Mouse (Mus musculus): Measurements from ENCODE around the gene Incenp. TPM values are rescaled to one million over a fixed set of nuclear protein-coding genes. Genes with fewer than 3 reads are reported as not detected.
"Not testable (repeated sequence)": the region's sequence is repeated elsewhere in the genome, so short reads cannot be mapped to it uniquely, and the experiment has no call there.

Incenp gene
- polyA plus RNA-seq, 1 experiment from 2014 or later = 52.2 TPM

- not testable (repeated sequence) for H3K4me3 ChIP-seq (ENCODE audit: control insufficient read depth in 1 of 2, insufficient read depth in 1 of 2, low read depth in 1 of 2, low read length in 2 of 2); H3K9me3 ChIP-seq (ENCODE audit: control insufficient read depth, low read length); H3K27ac ChIP-seq (replicated peaks in 1 of 2; ENCODE audit: control insufficient read depth in 1 of 2, insufficient read depth in 1 of 2, low read depth in 2 of 2, low read length in 2 of 2); H3K36me3 ChIP-seq (ENCODE audit: control insufficient read depth, insufficient read depth, low read length); ATAC-seq (ENCODE audit: insufficient number of reproducible peaks, insufficient read depth, low FRiP score, low read depth); H3K27me3 ChIP-seq (ENCODE audit: control insufficient read depth, insufficient read depth, low read length); H3K4me2 ChIP-seq (ENCODE audit: low read length); H3K9ac ChIP-seq (ENCODE audit: low read length); H3K4me1 ChIP-seq (ENCODE audit: control insufficient read depth in 2 of 2, insufficient read depth in 2 of 2, low read length in 2 of 2)
- WGBS = 91% methylated on average over 2 of the region's 3 CpGs
Observed at GRCm38 (mm10) chr19:9860821-9861220, 38.5 kb downstream of the Incenp start.

GRCm38 (mm10) chr19:9849368-9850075, 49.8 kb downstream of the Incenp start:
- not testable (repeated sequence) for H3K9me3 ChIP-seq (ENCODE audit: control insufficient read depth, low read length); H3K27ac ChIP-seq (replicated peaks in 1 of 2; ENCODE audit: control insufficient read depth in 1 of 2, insufficient read depth in 1 of 2, low read depth in 2 of 2, low read length in 2 of 2); ATAC-seq (ENCODE audit: insufficient number of reproducible peaks, insufficient read depth, low FRiP score, low read depth); H3K4me3 ChIP-seq (ENCODE audit: control insufficient read depth in 1 of 2, insufficient read depth in 1 of 2, low read depth in 1 of 2, low read length in 2 of 2); H3K36me3 ChIP-seq (ENCODE audit: control insufficient read depth, insufficient read depth, low read length); H3K9ac ChIP-seq (ENCODE audit: low read length); H3K4me1 ChIP-seq (ENCODE audit: control insufficient read depth in 2 of 2, insufficient read depth in 2 of 2, low read length in 2 of 2); H3K27me3 ChIP-seq (ENCODE audit: control insufficient read depth, insufficient read depth, low read length); H3K4me2 ChIP-seq (ENCODE audit: low read length)
- WGBS = 61% methylated on average over 3 of the region's 3 CpGs

GRCm38 (mm10) chr19:9847262-9847661, 52.1 kb downstream of the Incenp start, which contains the start of gene Scgb2a2:
Gene Scgb2a2 (plus strand): TSS chr19:9847562.
- H3K9ac ChIP-seq (ENCODE audit: low read length) = no peak within 1 kb of the TSS
- WGBS = 68% methylated on average over 2 of the region's 2 CpGs
- H3K27ac ChIP-seq (replicated peaks in 1 of 2; ENCODE audit: control insufficient read depth in 1 of 2, insufficient read depth in 1 of 2, low read depth in 2 of 2, low read length in 2 of 2) = no peak within 1 kb of the TSS
- no peak within 1 kb of the TSS for H3K4me3 ChIP-seq (ENCODE audit: control insufficient read depth in 1 of 2, insufficient read depth in 1 of 2, low read depth in 1 of 2, low read length in 2 of 2)
- no peaks in the 10 kb centered on the region for H3K9me3 ChIP-seq (ENCODE audit: control insufficient read depth, low read length)
- H3K4me2 ChIP-seq (ENCODE audit: low read length) = no peak within 1 kb of the TSS
- no peaks in the 10 kb centered on the region for H3K4me1 ChIP-seq (ENCODE audit: control insufficient read depth in 2 of 2, insufficient read depth in 2 of 2, low read length in 2 of 2)
- no peak for ATAC-seq (ENCODE audit: insufficient number of reproducible peaks, insufficient read depth, low FRiP score, low read depth)
- no peaks in the 10 kb centered on the region for H3K27me3 ChIP-seq (ENCODE audit: control insufficient read depth, insufficient read depth, low read length)
- H3K36me3 ChIP-seq (ENCODE audit: control insufficient read depth, insufficient read depth, low read length) = no peaks in the 10 kb centered on the region

GRCm38 (mm10) chr19:9837341-9837715, 62.0 kb downstream of the Incenp start:
- H3K4me1 ChIP-seq (ENCODE audit: control insufficient read depth in 2 of 2, insufficient read depth in 2 of 2, low read length in 2 of 2) = no peaks in the 10 kb centered on the region
- no peak for ATAC-seq (ENCODE audit: insufficient number of reproducible peaks, insufficient read depth, low FRiP score, low read depth)
- H3K9me3 ChIP-seq (ENCODE audit: control insufficient read depth, low read length) = no peaks in the 10 kb centered on the region
- H3K27me3 ChIP-seq (ENCODE audit: control insufficient read depth, insufficient read depth, low read length) = no peaks in the 10 kb centered on the region
- WGBS = 64% methylated on average over 2 of the region's 2 CpGs
- no peaks in the 10 kb centered on the region for H3K36me3 ChIP-seq (ENCODE audit: control insufficient read depth, insufficient read depth, low read length)
- no peak overlapping the region for H3K9ac ChIP-seq (ENCODE audit: low read length)
- H3K4me3 ChIP-seq (ENCODE audit: control insufficient read depth in 1 of 2, insufficient read depth in 1 of 2, low read depth in 1 of 2, low read length in 2 of 2) = no peak overlapping the region
- no peak overlapping the region for H3K4me2 ChIP-seq (ENCODE audit: low read length)
- no peak overlapping the region for H3K27ac ChIP-seq (replicated peaks in 1 of 2; ENCODE audit: control insufficient read depth in 1 of 2, insufficient read depth in 1 of 2, low read depth in 2 of 2, low read length in 2 of 2)

GRCm38 (mm10) chr19:9836581-9837340, 62.6 kb downstream of the Incenp start:
- WGBS = 18% methylated on average over 17 of the region's 21 CpGs
- not testable (repeated sequence) for H3K9me3 ChIP-seq (ENCODE audit: control insufficient read depth, low read length); H3K36me3 ChIP-seq (ENCODE audit: control insufficient read depth, insufficient read depth, low read length); H3K27me3 ChIP-seq (ENCODE audit: control insufficient read depth, insufficient read depth, low read length); H3K4me1 ChIP-seq (ENCODE audit: control insufficient read depth in 2 of 2, insufficient read depth in 2 of 2, low read length in 2 of 2)
- Histone ChIP-seq H3K4me3 (ENCODE audit: control insufficient read depth in 1 of 2, insufficient read depth in 1 of 2, low read depth in 1 of 2, low read length in 2 of 2) (peak overlapping the region; percentile 32 to 38), H3K4me2 (ENCODE audit: low read length) (peak overlapping the region; percentile 32), H3K9ac (ENCODE audit: low read length) (peak overlapping the region; percentile 34; the same call in 1 of the 2 replicates), H3K27ac (replicated peaks in 1 of 2; ENCODE audit: control insufficient read depth in 1 of 2, insufficient read depth in 1 of 2, low read depth in 2 of 2, low read length in 2 of 2) (peak overlapping the region; percentile 59; a peak in 3 of 4 replicates)
- peak; percentile 59; the same call in 1 of the 2 replicates for ATAC-seq (ENCODE audit: insufficient number of reproducible peaks, insufficient read depth, low FRiP score, low read depth)

Small RNA genes within 50 kb of the gene (microRNA-seq; reads per million reads assigned to microRNA genes)
- gene Gm22369 (not detected), gene Gm24484 (not detected)

Other genes starting within 250 kb of the Incenp start
- not detected in 2 replicates for gene Scgb2a2, start 52.0 kb downstream of the Incenp start, polyA plus RNA-seq (2014; fragmentation: Nextera tagmentation; extraction: Ambion mirVana)
- 1,816 and 1,859 TPM in 2 replicates for gene Fth1, start 81.0 kb upstream of the Incenp start, polyA plus RNA-seq (2014; fragmentation: Nextera tagmentation; extraction: Ambion mirVana)
- 0.24 and 0.40 TPM in 2 replicates for gene Best1, start 102.1 kb upstream of the Incenp start, polyA plus RNA-seq (2014; fragmentation: Nextera tagmentation; extraction: Ambion mirVana)
- 27.6 and 27.7 TPM in 2 replicates for gene Rab3il1, start 102.1 kb upstream of the Incenp start, polyA plus RNA-seq (2014; fragmentation: Nextera tagmentation; extraction: Ambion mirVana)
- gene Fads3, start 142.0 kb upstream of the Incenp start, polyA plus RNA-seq (2014; fragmentation: Nextera tagmentation; extraction: Ambion mirVana) = 25.3 and 32.5 TPM in 2 replicates
- gene Fads2, start 202.2 kb upstream of the Incenp start, polyA plus RNA-seq (2014; fragmentation: Nextera tagmentation; extraction: Ambion mirVana) = 11.4 and 15.0 TPM in 2 replicates